Mouse (Mus musculus) liver, adult 2 months (tissue): ENCODE results near the gene Raver2.

Experiments used
- CTCF ChIP-seq: fragments of 200-500 bp; IDR thresholded peaks from 2 replicates; pipeline ENCODE4 v1.5.1; 2011; ENCODE audit warnings: low read depth, low read length, control low read depth
- POLR2A ChIP-seq: fragments of 200-500 bp; IDR thresholded peaks from 2 replicates; pipeline ENCODE4 v1.6.1; 2011; ENCODE audit warnings: low read length, control low read depth; ENCODE audit not compliant: insufficient read depth; ENCODE audit errors: extremely low read depth

DNA sequence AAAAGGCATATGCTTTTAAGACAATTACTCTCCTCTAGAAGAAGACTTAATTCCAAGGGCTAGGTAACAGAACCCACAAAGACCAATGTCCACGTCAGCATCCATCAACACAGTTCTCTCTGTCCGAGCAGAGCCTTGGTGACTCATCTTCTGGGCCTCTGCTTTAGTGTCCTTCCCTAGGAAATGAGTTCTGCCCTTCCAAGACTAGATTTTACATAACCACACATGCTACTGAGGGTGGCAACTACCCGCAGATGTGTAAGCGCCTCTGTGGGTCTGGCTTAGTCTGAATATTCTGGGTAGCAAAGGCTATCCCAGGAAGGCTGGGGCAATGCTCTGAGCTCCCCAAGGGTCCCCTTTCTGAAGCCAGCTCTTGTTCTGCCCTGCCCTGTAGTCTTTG lies 97.0 kb downstream of the Raver2 start:
- TF ChIP-seq CTCF, result no peak
- no peak for TF ChIP-seq POLR2A
